Mouse (Mus musculus) cortical plate, adult 2 months (tissue): ENCODE results near the gene Mreg.

ENCODE experiments used
- CTCF ChIP-seq: fragments of 200-500 bp; IDR thresholded peaks from 2 replicates; pipeline ENCODE4 v1.5.1; 2011; ENCODE audit warnings: mild to moderate bottlenecking, control low read depth, low read length; ENCODE audit not compliant: insufficient read depth; ENCODE audit errors: extremely low read depth
- POLR2A ChIP-seq: fragments of 200-500 bp; IDR thresholded peaks from 2 replicates; pipeline ENCODE4 v1.6.1; 2011; ENCODE audit warnings: mild to moderate bottlenecking, low read length, control low read depth; ENCODE audit not compliant: insufficient read depth; ENCODE audit errors: extremely low read depth

DNA sequence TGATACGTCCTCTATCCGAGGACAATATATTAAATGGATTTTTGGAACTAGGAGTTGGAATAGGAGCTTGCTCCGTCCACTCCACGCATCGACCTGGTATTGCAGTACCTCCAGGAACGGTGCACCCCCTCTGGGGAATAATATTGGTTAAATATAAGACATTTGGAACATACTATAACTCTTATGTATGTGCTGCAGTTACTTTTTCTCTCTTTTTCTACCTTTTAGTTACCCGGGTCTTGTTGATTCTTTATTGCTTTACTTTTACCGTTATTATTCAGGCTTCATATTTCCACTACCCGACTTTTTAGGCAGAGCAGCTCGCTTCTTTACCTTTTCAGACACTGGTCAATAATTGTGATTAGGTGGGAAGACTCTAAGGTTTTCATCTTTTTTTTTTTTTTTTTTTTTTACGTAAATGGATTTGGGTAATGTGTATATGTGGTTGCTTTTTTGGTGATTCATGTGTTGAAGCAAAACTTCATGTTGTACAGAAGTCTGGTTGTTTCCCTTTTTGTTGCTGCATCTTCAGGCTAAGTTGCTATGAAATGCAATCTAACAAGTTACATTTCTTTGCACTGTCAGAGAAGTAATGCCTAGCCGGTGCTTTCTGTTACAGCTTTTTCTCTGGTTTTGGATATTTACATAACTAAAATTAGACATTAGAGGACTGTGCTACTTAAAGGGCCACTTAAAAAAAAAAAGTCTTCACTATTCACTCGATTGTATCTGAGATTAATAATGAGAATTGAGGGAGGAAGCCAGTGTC is 25.1 kb upstream of the Mreg start:
- TF ChIP-seq CTCF (no peak), POLR2A (no peak)
